ENCODE assay signal across 8 mouse cellular contexts in genomic region chr17:71526711-71527564, GRCm38 (mm10). TPM values are rescaled to one million over a fixed set of nuclear protein-coding genes. Genes with fewer than 3 reads are reported as not detected.
DNase-seq lines count a peak whose midpoint lies in the region; ATAC-seq lines count a peak whose summit lies in the region.

TSS of gene Ndc80 (minus strand) at chr17:71526857.

- intact Hi-C loops in left cerebral cortex, postnatal 14 days (cut with DNase I): loop anchor here (2.0 to 5.0 kb wide), 2 partner anchors 50 to 72 kb away; partner anchors contain the start of gene Smchd1

- H3K4me1 ChIP-seq in intestine, embryonic 14.5 days (replicated peaks; ENCODE audit: control insufficient read depth, insufficient read depth, low read length): 0 out of 2 replicates have a peak, but pooled peaks cover 5% of the 10 kb centered on the region

- peaks cover 10% of the 10 kb centered on the region; the same call in 1 of the 2 replicates for H3K36me3 ChIP-seq in intestine, embryonic 14.5 days (ENCODE audit: control insufficient read depth, insufficient read depth, low read length)

- H3K9me3 ChIP-seq in intestine, embryonic 14.5 days (ENCODE audit: control insufficient read depth, low read length): no peaks in the 10 kb centered on the region

- ATAC-seq in intestine, embryonic 14.5 days (replicated peaks; ENCODE audit: low FRiP score, low TSS enrichment, low read depth): peak; percentile 96

- peak within 1 kb of the TSS; percentile 70 for H3K9ac ChIP-seq in intestine, embryonic 14.5 days (ENCODE audit: low read length)

- peak within 1 kb of the TSS; percentile 55 for H3K4me2 ChIP-seq in intestine, embryonic 14.5 days (ENCODE audit: low read length)

- peak; percentile 94 to 95 for DNase-seq in adrenal gland, adult 18-20 months (ENCODE audit: low spot score in 2 of 2)
- DNase-seq in embryo, embryonic 11 days: peak; percentile 96
- DNase-seq in gastrocnemius, postnatal 25 days: peak; percentile 95
- peak; percentile 96 for DNase-seq in intestine, embryonic 14.5 days (ENCODE audit: low spot score)
- DNase-seq in left cerebral cortex, postnatal 14 days (ENCODE audit: low spot score in 2 of 2): peak; percentile 88 to 92
- DNase-seq in mesoderm, embryonic 11.5 days (ENCODE audit: low read depth, low spot score): peak; percentile 96
- DNase-seq in right cerebral cortex, postnatal 36 days (ENCODE audit: low spot score in 2 of 2): peak; percentile 81 to 87
- DNase-seq in yolk sac, embryonic 10.5 days (ENCODE audit: low spot score): peak; percentile 95

- peak within 1 kb of the TSS; percentile 71 for H3K4me3 ChIP-seq in intestine, embryonic 14.5 days (ENCODE audit: low read depth, low read length)

- under 1% methylated on average over 66 of the region's 66 CpGs for WGBS in intestine, embryonic 14.5 days

- H3K27ac ChIP-seq in intestine, embryonic 14.5 days (ENCODE audit: low read depth): peak within 1 kb of the TSS; percentile 99

- no peaks in the 10 kb centered on the region for H3K27me3 ChIP-seq in intestine, embryonic 14.5 days (replicated peaks; ENCODE audit: control insufficient read depth, insufficient read depth, low read length)

RNA-seq across cellular contexts. Expression of gene Ndc80, which starts in this region (rescaled TPM):
- total RNA-seq in adrenal gland, adult 18-20 months (2021): under 1 TPM; 0.70 to 0.83 TPM
- total RNA-seq in gastrocnemius, postnatal 25 days (2021): 1 to 10 TPM in 1 of 2 experiments, under 1 TPM in 1; 0.31 to 1.1 TPM
- 38.0 and 44.0 TPM in 2 replicates for polyA plus RNA-seq in intestine, embryonic 14.5 days (2014; fragmentation: Nextera tagmentation; extraction: Ambion mirVana)
- total RNA-seq in left cerebral cortex, postnatal 14 days (2021): 1 to 10 TPM; 1.0 to 1.3 TPM

Comparison
In these comparisons a context has a peak if more than half of its experiments do, and no peak if none do; other contexts are left out.
1. Peak in every context shown above with its lines: DNase-seq, ATAC-seq, H3K4me3 ChIP-seq and H3K27ac ChIP-seq.
2. Peak in DNase-seq in adrenal gland, adult 18-20 months; RNA of the gene not detected or under 1 TPM.